Mouse (Mus musculus) embryo, embryonic 10 days (tissue): Measurements from ENCODE around the gene Carm1.
A peak's percentile ranks its signal among the peaks of the same experiment; 100 is the strongest.
"Not testable (repeated sequence)": the region's sequence is repeated elsewhere in the genome, so short reads cannot be mapped to it uniquely, and the experiment has no call there.

Experiments
- DNase-seq: peaks from one replicate; pipeline ENCODE4 v3.0.0-alpha.2; 2015; ENCODE audit warnings: low spot score

The Carm1 gene

GRCm38 (mm10) chr9:21546789-21547074 is at the start of gene Carm1:
Gene Carm1, plus strand, starts transcription at chr9:21546894.
- DNase-seq, result no peak

- DNase-seq, result no peak
Measured at GRCm38 (mm10) chr9:21497050-21497542, 49.6 kb upstream of the Carm1 start.

GRCm38 (mm10) chr9:21497664-21498063 is 49.0 kb upstream of the Carm1 start:
- DNase-seq, result no peak

GRCm38 (mm10) chr9:21498284-21498902 is 48.3 kb upstream of the Carm1 start:
- no peak for DNase-seq

- DNase-seq, result no peak
Measured at GRCm38 (mm10) chr9:21503352-21503751, 43.3 kb upstream of the Carm1 start.

- no peak for DNase-seq
Measured at GRCm38 (mm10) chr9:21505767-21506166, 40.9 kb upstream of the Carm1 start.

GRCm38 (mm10) chr9:21507753-21508430 is 38.8 kb upstream of the Carm1 start:
- DNase-seq, result no peak

GRCm38 (mm10) chr9:21508871-21509404 is 37.8 kb upstream of the Carm1 start:
- no peak for DNase-seq

- DNase-seq, result peak; percentile 97
Measured at GRCm38 (mm10) chr9:21509772-21510688, 36.7 kb upstream of the Carm1 start, which contains the start of gene Tmed1. Gene Tmed1, minus strand, starts transcription at chr9:21510252.

- DNase-seq, result no peak
Measured at GRCm38 (mm10) chr9:21510689-21511015, 36.0 kb upstream of the Carm1 start.

GRCm38 (mm10) chr9:21511052-21511451 is 35.6 kb upstream of the Carm1 start:
- no peak for DNase-seq

GRCm38 (mm10) chr9:21513466-21513865 is 33.2 kb upstream of the Carm1 start:
- DNase-seq, result no peak

GRCm38 (mm10) chr9:21517947-21518495 is 28.7 kb upstream of the Carm1 start:
- DNase-seq, result no peak

GRCm38 (mm10) chr9:21518690-21519089 is 28.0 kb upstream of the Carm1 start:
- DNase-seq, result not testable (repeated sequence)

- DNase-seq, result no peak
Measured at GRCm38 (mm10) chr9:21525142-21525936, 21.4 kb upstream of the Carm1 start.

- no peak for DNase-seq
Measured at GRCm38 (mm10) chr9:21525937-21526633, 20.6 kb upstream of the Carm1 start, which contains the start of gene AB124611. Gene AB124611, plus strand, starts transcription at chr9:21526176.

GRCm38 (mm10) chr9:21526634-21526944 is 20.1 kb upstream of the Carm1 start:
- DNase-seq, result no peak

- no peak for DNase-seq
Measured at GRCm38 (mm10) chr9:21527100-21527801, 19.4 kb upstream of the Carm1 start.

- no peak for DNase-seq
Measured at GRCm38 (mm10) chr9:21527917-21528324, 18.8 kb upstream of the Carm1 start.

GRCm38 (mm10) chr9:21536501-21536900 is 10.2 kb upstream of the Carm1 start:
- no peak for DNase-seq
